Mouse (Mus musculus) thymus, postnatal 25 days (tissue): ENCODE measurements at regions not wholly inside any gene's neighbourhood (a gene's known extent, or its start where the extent isn't known, plus 50 kb on each side); places are given as distances from the start of the nearest gene placed in this dataset.

Experiments
- DNase-seq: peaks from one replicate; pipeline ENCODE4 v3.0.0; 2022

- no peak for DNase-seq
Measured at GRCm38 (mm10) chr17:70942478-70942877, 60.0 kb upstream of the Myom1 start.

DNA sequence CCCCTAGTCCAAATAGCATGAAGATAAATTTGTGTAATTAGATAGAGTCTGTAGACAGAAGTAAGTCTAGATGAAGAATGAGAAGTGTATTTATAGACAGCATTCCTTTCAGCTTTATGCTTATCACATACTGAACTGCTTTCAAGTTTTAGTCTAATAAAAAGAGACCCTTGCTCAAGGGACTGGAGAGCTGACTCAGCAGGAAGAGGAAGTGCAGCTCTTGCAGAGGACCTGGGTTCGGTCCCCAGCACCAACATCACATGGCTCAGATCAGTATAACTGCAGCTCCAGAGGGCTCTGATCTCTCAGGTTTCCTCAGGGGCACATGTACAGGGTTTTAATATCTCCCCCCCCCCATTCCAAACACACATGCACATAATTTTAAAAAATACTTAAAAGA is 68.2 kb upstream of the Myom1 start:
- no peak for DNase-seq

DNA sequence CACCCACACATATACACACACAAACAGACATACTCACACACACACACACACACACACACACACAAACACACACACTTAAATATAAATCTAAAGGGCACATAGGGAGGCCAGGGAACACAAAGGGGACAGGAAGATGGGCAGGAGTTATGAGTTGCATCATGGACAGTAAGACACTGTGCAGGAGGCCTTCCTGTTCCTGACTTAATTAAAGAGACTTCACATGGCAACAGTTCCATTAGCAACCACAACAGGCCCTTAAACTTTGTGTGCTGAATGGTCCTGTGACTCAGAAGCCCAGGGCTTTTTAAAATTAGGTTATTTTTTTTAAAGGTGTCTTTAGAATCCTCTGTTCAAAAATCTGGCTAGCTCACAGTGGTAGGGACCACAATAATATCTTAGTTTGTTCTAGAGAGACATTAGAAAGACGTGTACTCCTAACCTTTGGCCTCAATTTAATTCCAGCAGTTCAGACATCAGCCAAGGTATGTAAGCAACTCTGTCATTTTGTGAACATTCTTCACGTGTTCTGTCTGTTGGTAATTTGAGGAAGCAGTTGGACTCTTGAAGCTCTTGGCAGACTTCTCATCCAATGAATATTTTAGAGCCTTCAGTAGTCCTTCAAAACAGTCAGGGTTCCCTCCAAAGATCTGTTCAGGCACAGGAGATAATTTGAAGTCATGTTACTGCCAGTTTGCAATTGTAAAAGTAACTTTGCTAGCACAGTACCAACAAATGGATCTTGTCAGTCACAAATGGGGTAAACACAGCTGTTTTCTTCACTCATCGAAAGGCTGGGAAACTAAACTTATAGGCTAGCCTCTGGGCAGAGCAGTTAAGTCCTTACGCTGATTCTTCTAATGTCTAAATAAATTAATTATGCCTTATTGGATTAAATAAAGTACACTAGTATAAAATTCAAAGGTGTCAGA is 69.0 kb upstream of the Myom1 start:
- DNase-seq = no peak

DNA sequence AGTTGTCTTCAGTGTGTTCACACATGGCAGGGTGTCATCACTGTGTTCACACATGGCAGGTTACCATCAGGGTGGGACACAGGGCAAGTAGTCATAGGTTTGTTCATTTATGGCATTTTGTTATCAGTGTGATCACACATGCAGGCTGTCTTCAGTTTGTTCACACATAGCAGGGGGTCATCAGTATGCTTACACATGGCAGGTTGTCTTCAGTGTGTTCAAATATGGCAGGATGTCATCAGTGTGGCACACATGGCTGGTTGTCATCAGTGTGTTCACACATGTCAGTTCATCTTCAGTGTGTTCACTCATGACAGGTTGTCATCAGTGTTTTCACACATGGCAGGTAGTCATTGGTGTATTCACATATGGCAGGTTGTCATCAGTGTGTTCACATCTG is 69.9 kb upstream of the Myom1 start:
- DNase-seq = no peak

- DNase-seq = no peak
Measured at GRCm38 (mm10) chr17:70930600-70930999, 71.8 kb upstream of the Myom1 start.

- no peak for DNase-seq
Measured at GRCm38 (mm10) chr17:70929582-70929981, 72.9 kb upstream of the Myom1 start.

DNA sequence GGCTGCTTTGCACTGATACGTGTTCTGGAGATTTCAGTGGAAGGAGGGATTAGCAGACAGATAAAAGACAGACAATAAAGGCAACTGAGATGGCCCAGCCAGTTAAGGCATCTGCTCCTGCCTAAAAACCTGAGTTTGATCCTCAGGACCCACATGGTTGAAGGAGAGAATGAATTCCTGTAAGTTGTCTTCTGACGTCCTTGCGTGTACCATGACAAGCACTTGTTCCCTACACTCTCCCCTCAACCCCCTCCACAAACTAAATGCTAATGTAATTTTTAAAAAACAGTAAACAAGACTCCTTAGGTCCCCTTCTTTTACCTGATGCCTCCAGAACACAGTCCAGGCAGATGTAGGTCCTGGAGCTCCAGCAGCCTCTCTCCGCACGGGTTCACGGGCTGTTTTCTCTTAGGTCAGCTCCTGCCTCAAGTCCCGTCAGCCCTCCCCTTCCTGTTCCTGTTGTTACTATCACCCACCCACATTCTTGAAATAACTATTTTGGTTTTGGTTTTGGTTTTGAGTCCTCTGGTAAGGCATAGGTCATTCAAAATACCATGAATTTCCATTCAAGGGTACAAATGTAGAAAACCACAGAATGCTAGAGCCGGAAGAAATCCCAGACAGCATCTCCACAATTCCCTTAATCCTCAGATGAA is 71.3 kb upstream of the Tgif1 start:
- peak; percentile 43 for DNase-seq

GRCm38 (mm10) chr17:70921681-70922080 is 68.3 kb upstream of the Tgif1 start:
- no peak for DNase-seq

DNA sequence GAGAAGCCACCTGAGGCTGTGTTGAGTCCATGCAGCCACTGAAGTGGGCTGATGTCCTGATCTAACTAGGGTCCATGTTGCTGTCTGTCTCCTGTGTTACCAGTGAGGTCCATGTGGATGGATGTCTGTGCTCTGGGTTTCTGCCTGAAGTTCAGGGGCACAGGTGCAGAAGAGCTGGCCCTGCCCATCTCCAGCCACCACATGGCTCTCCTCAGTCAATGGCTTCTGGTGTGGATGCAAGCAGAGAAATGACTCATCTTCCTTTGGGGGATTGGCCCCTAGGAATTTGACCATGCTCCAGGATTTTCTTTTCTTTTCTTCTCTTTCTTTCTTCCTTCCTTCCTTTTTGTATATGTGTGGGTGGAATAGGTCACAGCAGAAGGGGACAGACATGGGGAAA is 66.8 kb upstream of the Tgif1 start:
- DNase-seq = no peak

GRCm38 (mm10) chr17:70917183-70917935 is 64.0 kb upstream of the Tgif1 start:
- DNase-seq = no peak

GRCm38 (mm10) chr17:70916089-70916750 is 62.9 kb upstream of the Tgif1 start:
- DNase-seq = peak; percentile 12

- no peak for DNase-seq
Measured at GRCm38 (mm10) chr17:70915445-70915844, 62.1 kb upstream of the Tgif1 start.

- peak; percentile 46 for DNase-seq
Measured at GRCm38 (mm10) chr17:70910238-70910637, 56.9 kb upstream of the Tgif1 start.

- no peak for DNase-seq
Measured at GRCm38 (mm10) chr17:70909573-70909972, 56.2 kb upstream of the Tgif1 start.

GRCm38 (mm10) chr17:70908328-70908727 is 55.0 kb upstream of the Tgif1 start:
- DNase-seq = no peak
